Mouse (Mus musculus): ENCODE data around the gene Fabp7.

DNA sequence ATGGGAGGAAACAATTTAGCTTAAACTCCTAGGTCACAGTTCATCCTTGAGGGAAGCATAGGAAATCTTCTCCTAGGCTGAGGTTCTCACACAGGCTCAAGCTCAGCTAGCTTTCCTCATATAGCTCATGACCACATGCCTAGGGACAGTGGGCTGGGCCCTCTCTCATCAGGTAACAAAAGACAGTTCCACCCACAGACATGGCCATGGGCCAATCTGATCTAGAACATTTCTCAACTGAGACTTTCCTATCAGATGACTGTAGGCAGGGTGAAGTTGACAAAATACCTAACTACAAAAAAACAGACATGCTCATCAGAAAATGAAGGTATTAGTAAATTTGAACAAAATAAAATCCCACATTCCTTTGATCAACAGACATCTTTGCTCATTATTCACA, 37.6 kb upstream of the Fabp7 start:
- TF ChIP-seq CTCF (IDR thresholded peaks at IDR 0.05; ENCODE audit: borderline replicate concordance, insufficient read depth, low read depth, low read length) (no peak), POLR2A (IDR thresholded peaks at IDR 0.05; ENCODE audit: borderline replicate concordance, insufficient read depth, low read length) (no peak)
